Mouse (Mus musculus) midbrain, embryonic 16.5 days (tissue): ENCODE data around the gene Setd3. TPM values are rescaled to one million over a fixed set of nuclear protein-coding genes. Genes with fewer than 3 reads are reported as not detected.
A peak's percentile ranks its signal among the peaks of the same experiment; 100 is the strongest.

ENCODE experiments used
- ATAC-seq: fragments of 200-750 bp; cut with Nextera tagmentation; 2 replicates; pipeline ENCODE4 v1.8.0; 2017; ENCODE audit warnings: moderate TSS enrichment
- H3K27ac ChIP-seq: fragments of 300-500 bp; sonication (generic); 2 replicates; pipeline ENCODE4 v1.5.1; 2014; ENCODE audit warnings: mild to moderate bottlenecking, low read length, mixed read lengths
- H3K27me3 ChIP-seq: fragments of 300-500 bp; sonication (generic); 2 replicates; pipeline ENCODE4 v1.6.1; 2014; ENCODE audit warnings: low read depth, low read length, mixed read lengths; ENCODE audit not compliant: control insufficient read depth, insufficient read depth
- H3K36me3 ChIP-seq: fragments of 300-500 bp; sonication (generic); 2 replicates; pipeline ENCODE4 v1.6.1; 2014; ENCODE audit warnings: mild to moderate bottlenecking, low read length, moderate library complexity, mixed read lengths; ENCODE audit not compliant: control insufficient read depth, insufficient read depth
- H3K4me1 ChIP-seq: fragments of 300-500 bp; sonication (generic); 2 replicates; pipeline ENCODE4 v1.6.1; 2014; ENCODE audit warnings: mild to moderate bottlenecking, low read length, mixed read lengths; ENCODE audit not compliant: control insufficient read depth, insufficient read depth
- H3K4me2 ChIP-seq: fragments of 300-500 bp; sonication (generic); 2 replicates; pipeline ENCODE4 v1.6.1; 2014; ENCODE audit warnings: mild to moderate bottlenecking, low read length, mixed read lengths
- H3K4me3 ChIP-seq: fragments of 300-500 bp; sonication (generic); 2 replicates; pipeline ENCODE4 v1.5.1; 2014; ENCODE audit warnings: low read depth, mild to moderate bottlenecking, low read length, moderate library complexity, mixed read lengths
- H3K9ac ChIP-seq: fragments of 300-500 bp; sonication (generic); 2 replicates; pipeline ENCODE4 v1.6.1; 2014; ENCODE audit warnings: low read depth, low read length, mixed read lengths
- H3K9me3 ChIP-seq: fragments of 300-500 bp; sonication (generic); replicated peaks from 2 replicates; pipeline ENCODE4 v1.6.1; 2014; ENCODE audit warnings: mild to moderate bottlenecking, low read length, mixed read lengths; ENCODE audit not compliant: control insufficient read depth, poor library complexity, severe bottlenecking
- WGBS: fragments of 180-500 bp; shearing (Covaris S2); extraction: QIAGEN DNeasy Blood & Tissue Kit; methylation state at CpG from one replicate; pipeline ENCODE4 v1.1.7; 2014; 5-methylcytosine and 5-hydroxymethylcytosine counted together
- polyA plus RNA-seq: library from polyadenylated mRNA; unstranded; fragments of >200 nt; fragmentation: Nextera tagmentation; extraction: Ambion mirVana; gene quantifications from 2 replicates; pipeline ENCODE4 v1.2.1, GENCODE M21; 2015

Gene Setd3
- polyA plus RNA-seq, 1 experiment from 2014 or later = 97.2 TPM

DNA sequence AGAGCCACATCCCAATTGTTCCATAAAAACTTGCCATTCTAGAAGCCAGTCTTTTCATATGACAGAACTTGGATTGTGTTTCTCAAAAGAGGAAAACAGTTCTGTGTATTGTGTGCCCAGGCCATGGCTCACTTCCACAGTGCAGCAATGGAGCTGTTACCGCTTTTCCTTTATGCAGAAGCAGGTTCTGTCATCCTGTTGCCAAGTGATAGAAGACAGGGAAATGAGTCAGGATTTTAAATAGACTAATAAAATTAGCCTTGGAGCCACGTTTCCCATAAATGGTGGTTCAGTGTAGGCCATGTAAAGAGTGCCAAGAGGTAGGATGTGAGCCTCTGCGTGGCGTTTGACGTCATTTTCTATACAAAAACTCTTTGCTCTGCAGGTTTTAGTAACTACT, 14.8 kb upstream of the Setd3 start:
- Histone ChIP-seq H3K27ac (no peak overlapping the region), H3K4me3 (no peak overlapping the region), H3K36me3 (peaks cover 35% of the 10 kb centered on the region), H3K27me3 (no peaks in the 10 kb centered on the region), H3K4me2 (no peak overlapping the region), H3K9ac (no peak overlapping the region), H3K4me1 (no peaks in the 10 kb centered on the region), H3K9me3 (no peaks in the 10 kb centered on the region)
- no peak for ATAC-seq
- WGBS = 94% methylated on average over 5 of the region's 5 CpGs

GRCm38 (mm10) chr12:108187541-108188091, 8.5 kb upstream of the Setd3 start:
- Histone ChIP-seq H3K27ac (no peak overlapping the region), H3K4me2 (no peak overlapping the region), H3K36me3 (peaks cover 27% of the 10 kb centered on the region), H3K4me3 (no peak overlapping the region), H3K4me1 (no peaks in the 10 kb centered on the region), H3K9me3 (no peaks in the 10 kb centered on the region), H3K9ac (no peak overlapping the region), H3K27me3 (no peaks in the 10 kb centered on the region)
- no peak for ATAC-seq
- 93% methylated on average over 6 of the region's 6 CpGs for WGBS

DNA sequence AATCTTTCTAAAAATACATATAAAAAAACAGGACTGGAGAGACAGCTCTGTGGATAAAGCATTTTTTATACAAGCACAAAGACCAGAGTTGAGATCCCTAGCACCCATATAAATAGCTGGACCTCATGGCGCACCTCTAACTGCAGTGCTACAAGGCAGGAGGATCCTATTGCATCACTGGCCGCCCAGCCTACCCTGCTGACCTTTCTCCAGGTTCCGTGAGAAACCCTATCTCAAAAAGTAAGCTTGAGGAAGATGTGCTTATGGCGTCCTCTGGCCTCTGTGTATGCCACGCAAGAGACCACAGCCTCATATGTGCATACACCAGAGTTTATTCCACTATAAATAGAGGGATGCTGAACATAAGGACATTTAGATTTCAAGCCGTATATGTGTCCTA, 2.6 kb upstream of the Setd3 start:
- Histone ChIP-seq H3K27me3 (no peaks in the 10 kb centered on the region), H3K27ac (no peak overlapping the region), H3K4me1 (peaks cover 22% of the 10 kb centered on the region), H3K9me3 (no peaks in the 10 kb centered on the region), H3K4me2 (no peak overlapping the region), H3K9ac (no peak overlapping the region), H3K36me3 (peaks cover 7% of the 10 kb centered on the region), H3K4me3 (no peak overlapping the region)
- 98% methylated on average over 6 of the region's 6 CpGs for WGBS
- ATAC-seq = no peak

GRCm38 (mm10) chr12:108179321-108180266, 480 bp upstream of the Setd3 start, which contains the start of gene Ccnk:
TSS of gene Ccnk (plus strand) at chr12:108179579.
- Histone ChIP-seq H3K9ac (peak within 1 kb of the TSS; percentile 89), H3K4me2 (peak within 1 kb of the TSS; percentile 95), H3K4me3 (peak within 1 kb of the TSS; percentile 97), H3K27ac (peak within 1 kb of the TSS; percentile 82), H3K27me3 (no peaks in the 10 kb centered on the region), H3K9me3 (no peaks in the 10 kb centered on the region), H3K36me3 (0 out of 2 replicates have a peak, but pooled peaks cover 3% of the 10 kb centered on the region), H3K4me1 (peaks cover 25% of the 10 kb centered on the region)
- peak; percentile 98 for ATAC-seq
- under 1% methylated on average over 81 of the region's 82 CpGs for WGBS

DNA sequence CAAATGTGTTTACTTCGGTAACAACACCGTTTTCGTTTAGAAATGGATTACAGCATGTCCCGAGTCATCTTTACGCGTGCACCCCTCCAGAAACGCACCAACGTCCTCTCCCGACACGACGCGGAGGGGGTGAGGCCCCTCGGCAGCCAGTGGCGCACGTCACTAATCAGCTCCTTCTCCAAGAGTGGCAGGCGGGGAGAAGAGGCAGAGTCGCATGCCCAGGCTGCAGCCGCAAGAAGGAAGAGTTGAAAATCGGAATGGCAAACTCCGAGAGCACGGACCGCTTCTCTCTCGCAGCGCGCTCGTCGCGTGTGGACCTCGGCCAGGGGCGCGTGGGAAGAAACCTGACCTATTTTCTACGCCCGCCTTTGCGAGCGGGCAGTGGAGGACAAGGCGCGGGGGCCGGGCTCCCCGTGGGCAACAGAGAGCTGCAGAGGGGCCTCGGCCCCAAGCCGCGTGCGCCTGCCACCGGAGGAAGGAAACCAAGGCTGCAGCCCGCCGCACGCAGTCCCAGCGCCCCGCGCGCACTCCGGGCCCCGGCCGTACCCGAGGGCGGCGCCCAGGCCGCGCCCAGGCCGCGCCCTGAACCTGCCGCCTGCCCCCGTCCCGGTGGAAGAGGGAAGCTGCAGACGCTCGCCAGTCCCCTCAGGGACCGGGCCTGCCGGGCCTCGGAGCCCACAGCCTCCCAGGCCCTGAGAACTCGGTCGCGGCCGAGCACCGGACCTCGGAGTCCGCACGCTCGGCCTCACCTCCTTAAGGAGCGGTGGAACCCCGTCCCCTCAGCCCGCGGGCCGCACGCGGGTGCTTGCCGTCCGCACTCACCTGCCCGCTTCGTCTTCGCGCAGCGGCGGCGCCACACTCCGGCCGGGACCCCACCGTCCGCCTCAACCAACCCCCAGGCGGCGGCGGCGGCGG, 526 bp downstream of the Setd3 start:
- Histone ChIP-seq H3K4me3 (peak overlapping the region; percentile 97), H3K9me3 (no peaks in the 10 kb centered on the region), H3K36me3 (0 out of 2 replicates have a peak, but pooled peaks cover 3% of the 10 kb centered on the region), H3K9ac (peak overlapping the region; percentile 89), H3K27ac (peak overlapping the region; percentile 73), H3K27me3 (no peaks in the 10 kb centered on the region), H3K4me1 (peaks cover 25% of the 10 kb centered on the region), H3K4me2 (peak overlapping the region; percentile 84)
- under 1% methylated on average over 91 of the region's 103 CpGs for WGBS
- ATAC-seq = peak; percentile 64

DNA sequence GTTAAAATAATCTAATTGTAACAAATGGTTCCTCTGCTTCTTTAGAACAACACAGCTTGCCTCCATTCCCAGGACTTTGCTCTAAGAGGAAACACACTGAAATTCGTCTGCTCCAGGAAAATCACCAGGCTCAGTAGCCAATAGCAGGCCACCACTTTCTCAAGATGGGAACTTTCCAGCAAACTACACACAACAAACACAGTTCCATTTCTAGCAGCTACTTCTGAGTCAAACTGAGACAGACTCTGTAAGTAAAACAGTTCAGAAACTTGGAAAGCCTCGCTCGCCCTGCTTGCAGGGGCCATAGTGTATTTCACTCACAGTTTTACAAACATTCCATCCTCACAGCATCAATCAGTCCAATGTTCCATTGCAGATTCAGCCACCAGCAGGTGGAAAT, 2.7 kb downstream of the Setd3 start:
- H3K4me3 ChIP-seq = no peak overlapping the region
- H3K9me3 ChIP-seq = no peaks in the 10 kb centered on the region
- WGBS = 78% methylated on average over 3 of the region's 3 CpGs
- H3K4me1 ChIP-seq = peaks cover 29% of the 10 kb centered on the region
- no peak overlapping the region for H3K9ac ChIP-seq
- ATAC-seq = no peak
- H3K27me3 ChIP-seq = no peaks in the 10 kb centered on the region
- H3K27ac ChIP-seq = no peak overlapping the region
- H3K4me2 ChIP-seq = no peak overlapping the region
- no peaks in the 10 kb centered on the region for H3K36me3 ChIP-seq

DNA sequence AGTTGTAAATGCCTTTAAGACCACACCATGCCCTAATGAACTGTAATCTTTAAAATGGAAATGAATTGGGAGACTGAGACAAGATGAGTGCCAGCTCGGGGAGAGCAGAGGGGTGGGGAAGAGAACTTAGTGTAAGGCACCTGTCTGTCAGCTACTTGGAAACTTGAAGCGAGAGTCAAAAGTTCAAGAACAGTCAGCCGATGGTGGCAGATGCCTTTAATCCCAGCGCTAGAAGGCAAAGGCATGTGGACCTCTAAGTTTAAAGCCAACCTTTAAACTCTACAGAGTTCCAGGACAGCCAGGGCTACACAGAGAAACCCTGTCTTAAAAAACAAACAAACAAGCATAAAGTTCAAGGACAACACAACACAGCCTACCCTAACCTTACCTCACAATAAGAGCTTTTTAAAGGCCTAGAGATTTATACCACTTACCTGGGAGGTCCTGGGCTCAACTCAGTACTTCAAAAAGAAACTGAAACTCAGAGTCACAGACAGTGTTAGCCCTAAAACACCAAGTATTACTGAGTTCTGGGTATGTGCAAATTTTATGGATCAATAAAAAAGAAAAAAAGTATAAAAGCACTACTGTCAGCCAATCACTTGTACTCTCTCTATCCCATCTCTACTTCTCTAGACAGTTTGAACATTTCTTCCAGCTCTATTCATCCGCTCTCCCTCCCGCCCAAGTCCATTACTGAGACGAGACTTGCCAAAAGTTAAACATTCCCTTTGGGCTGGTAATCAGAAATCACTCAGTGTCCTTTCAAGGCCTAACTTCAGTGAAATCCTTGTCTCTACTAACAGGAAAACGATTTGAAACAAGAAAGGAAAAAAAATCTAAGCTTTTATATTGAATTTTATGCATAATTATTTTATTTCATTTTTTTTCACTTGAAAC, 4.3 kb downstream of the Setd3 start:
- no peak overlapping the region for H3K4me3 ChIP-seq
- no peaks in the 10 kb centered on the region for H3K9me3 ChIP-seq
- ATAC-seq = no peak
- no peak overlapping the region for H3K27ac ChIP-seq
- H3K36me3 ChIP-seq = no peaks in the 10 kb centered on the region
- no peak overlapping the region for H3K9ac ChIP-seq
- no peaks in the 10 kb centered on the region for H3K27me3 ChIP-seq
- 85% methylated on average over 8 of the region's 8 CpGs for WGBS
- no peak overlapping the region for H3K4me2 ChIP-seq
- H3K4me1 ChIP-seq = peaks cover 19% of the 10 kb centered on the region

GRCm38 (mm10) chr12:108172639-108173038, 6.5 kb downstream of the Setd3 start:
- Histone ChIP-seq H3K27me3 (no peaks in the 10 kb centered on the region), H3K4me1 (peaks cover 12% of the 10 kb centered on the region), H3K9ac (no peak overlapping the region), H3K4me3 (no peak overlapping the region), H3K27ac (no peak overlapping the region), H3K9me3 (no peaks in the 10 kb centered on the region), H3K4me2 (no peak overlapping the region), H3K36me3 (no peaks in the 10 kb centered on the region)
- 62% methylated on average over 4 of the region's 4 CpGs for WGBS
- ATAC-seq = no peak
